Mouse (Mus musculus) hindbrain, embryonic 13.5 days (tissue): Measurements from ENCODE around the gene Sh3bgrl. TPM values are rescaled to one million over a fixed set of nuclear protein-coding genes. Genes with fewer than 3 reads are reported as not detected.

Experiments used
- ATAC-seq: fragments of 200-750 bp; cut with Nextera tagmentation; 2 replicates; pipeline ENCODE4 v1.8.0; 2017; ENCODE audit warnings: moderate TSS enrichment; ENCODE audit not compliant: low FRiP score
- H3K27ac ChIP-seq: fragments of 300-500 bp; sonication (generic); 2 replicates; pipeline ENCODE4 v1.5.1; 2015; ENCODE audit warnings: inconsistent platforms, mild to moderate bottlenecking, moderate library complexity
- H3K27me3 ChIP-seq: fragments of 300-500 bp; sonication (generic); 2 replicates; pipeline ENCODE4 v1.6.1; 2015; ENCODE audit warnings: mild to moderate bottlenecking, inconsistent platforms
- H3K36me3 ChIP-seq: fragments of 300-500 bp; sonication (generic); 2 replicates; pipeline ENCODE4 v1.6.1; 2015; ENCODE audit warnings: mild to moderate bottlenecking, inconsistent platforms
- H3K4me1 ChIP-seq: fragments of 300-500 bp; sonication (generic); replicated peaks from 2 replicates; pipeline ENCODE4 v1.6.1; 2015; ENCODE audit warnings: inconsistent platforms
- H3K4me2 ChIP-seq: fragments of 300-500 bp; sonication (generic); 2 replicates; pipeline ENCODE4 v1.6.1; 2015; ENCODE audit warnings: inconsistent platforms, mild to moderate bottlenecking, moderate library complexity
- H3K4me3 ChIP-seq: fragments of 300-500 bp; sonication (generic); 2 replicates; pipeline ENCODE4 v1.5.1; 2015; ENCODE audit warnings: mild to moderate bottlenecking, inconsistent platforms
- H3K9ac ChIP-seq: fragments of 300-500 bp; sonication (generic); 2 replicates; pipeline ENCODE4 v1.6.1; 2015; ENCODE audit warnings: mild to moderate bottlenecking, inconsistent platforms
- H3K9me3 ChIP-seq: fragments of 300-500 bp; sonication (generic); 2 replicates; pipeline ENCODE4 v1.6.1; 2016; ENCODE audit warnings: inconsistent platforms
- WGBS: fragments of 180-500 bp; shearing (Covaris S2); methylation state at CpG from one replicate; pipeline ENCODE4 v1.1.7; 2015; 5-methylcytosine and 5-hydroxymethylcytosine counted together
- polyA plus RNA-seq: library from polyadenylated mRNA; unstranded; fragments of >200 nt; fragmentation: Nextera tagmentation; extraction: Ambion mirVana; gene quantifications from 2 replicates; pipeline ENCODE4 v1.2.1, GENCODE M21; 2015

Gene Sh3bgrl
- polyA plus RNA-seq, 1 experiment from 2014 or later = 224 TPM

GRCm38 (mm10) chrX:109113401-109114280 is 18.5 kb downstream of the Sh3bgrl start:
- Histone ChIP-seq H3K36me3 (no peaks in the 10 kb centered on the region), H3K4me2 (no peak overlapping the region), H3K9ac (no peak overlapping the region), H3K4me1 (peaks cover 3% of the 10 kb centered on the region; the same call in 1 of the 2 replicates), H3K27ac (peak overlapping the region; percentile 40), H3K4me3 (no peak overlapping the region), H3K27me3 (no peaks in the 10 kb centered on the region), H3K9me3 (no peaks in the 10 kb centered on the region)
- peak; percentile 61 for ATAC-seq
- 28% methylated on average over 7 of the region's 7 CpGs for WGBS

- ATAC-seq = no peak
- Histone ChIP-seq H3K36me3 (no peaks in the 10 kb centered on the region), H3K27me3 (no peaks in the 10 kb centered on the region), H3K4me2 (no peak overlapping the region), H3K4me1 (peaks cover 6% of the 10 kb centered on the region; the same call in 1 of the 2 replicates), H3K4me3 (no peak overlapping the region), H3K9me3 (no peaks in the 10 kb centered on the region), H3K27ac (no peak overlapping the region), H3K9ac (no peak overlapping the region)
- 86% methylated on average over 14 of the region's 14 CpGs for WGBS
These were observed 25.0 kb downstream of the Sh3bgrl start for GRCm38 (mm10) chrX:109119829-109120826.

- Histone ChIP-seq H3K36me3 (no peaks in the 10 kb centered on the region), H3K4me3 (no peak overlapping the region), H3K27ac (no peak overlapping the region), H3K27me3 (no peaks in the 10 kb centered on the region), H3K9me3 (no peaks in the 10 kb centered on the region), H3K9ac (no peak overlapping the region), H3K4me2 (no peak overlapping the region), H3K4me1 (peaks cover 6% of the 10 kb centered on the region; the same call in 1 of the 2 replicates)
- ATAC-seq = no peak
- WGBS = 36% methylated on average over 9 of the region's 9 CpGs
These were observed 26.0 kb downstream of the Sh3bgrl start for GRCm38 (mm10) chrX:109121161-109121560.

- peaks cover 6% of the 10 kb centered on the region; the same call in 1 of the 2 replicates for H3K4me1 ChIP-seq
- 70% methylated on average over 1 of the region's 1 CpGs for WGBS
These were observed 27.5 kb downstream of the Sh3bgrl start for GRCm38 (mm10) chrX:109122670-109123069.

DNA sequence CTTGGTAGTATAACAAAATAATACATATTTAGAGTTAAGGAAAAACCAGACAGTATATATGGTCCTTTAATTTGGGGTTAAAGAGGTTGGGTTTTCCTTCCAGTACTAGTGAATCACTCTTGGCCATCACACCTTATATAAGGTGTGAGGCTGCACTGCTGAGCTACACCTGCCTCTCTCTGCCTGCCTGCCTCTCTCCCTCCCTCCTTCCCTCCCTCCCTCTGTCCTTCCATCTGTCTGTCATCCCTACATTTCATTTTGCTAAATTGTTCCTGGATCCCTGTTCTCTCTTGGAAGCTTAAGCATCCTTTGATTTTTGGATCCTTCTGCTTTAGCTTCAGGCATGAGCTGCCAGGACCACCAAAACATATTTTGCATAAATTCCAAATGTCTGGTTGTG is 28.6 kb downstream of the Sh3bgrl start:
- Histone ChIP-seq H3K4me1 (peaks cover 6% of the 10 kb centered on the region; the same call in 1 of the 2 replicates), H3K27me3 (no peaks in the 10 kb centered on the region), H3K4me2 (no peak overlapping the region), H3K4me3 (no peak overlapping the region), H3K9ac (no peak overlapping the region), H3K9me3 (no peaks in the 10 kb centered on the region), H3K27ac (no peak overlapping the region), H3K36me3 (no peaks in the 10 kb centered on the region)
- no peak for ATAC-seq

More at GRCm38 (mm10) chrX:109122670-109123069, 27.5 kb downstream of the Sh3bgrl start:
- no peaks in the 10 kb centered on the region for H3K9me3 ChIP-seq
- H3K4me2 ChIP-seq = no peak overlapping the region
- no peak overlapping the region for H3K27ac ChIP-seq
- no peak overlapping the region for H3K9ac ChIP-seq
- H3K27me3 ChIP-seq = no peaks in the 10 kb centered on the region
- H3K4me3 ChIP-seq = no peak overlapping the region
- ATAC-seq = no peak
- no peaks in the 10 kb centered on the region for H3K36me3 ChIP-seq

DNA sequence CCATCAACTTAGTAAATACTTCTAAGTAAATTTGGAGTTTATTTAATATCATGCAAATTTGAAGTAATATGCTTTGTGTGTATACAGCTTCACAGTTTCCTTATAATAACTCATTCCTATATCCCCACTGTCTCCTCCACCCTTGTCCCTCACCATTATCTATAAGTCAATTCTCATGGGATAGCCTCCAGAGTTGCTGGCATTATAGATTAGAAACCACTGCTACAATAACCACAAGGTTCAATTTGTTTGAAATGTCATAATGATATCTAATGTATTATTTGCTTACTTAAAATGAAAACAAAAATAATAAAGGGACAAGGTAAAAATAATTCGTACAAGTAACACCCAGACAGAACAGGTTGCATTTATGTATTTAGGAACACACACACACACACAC is 31.7 kb downstream of the Sh3bgrl start:
- Histone ChIP-seq H3K27ac (no peak overlapping the region), H3K9ac (no peak overlapping the region), H3K4me2 (no peak overlapping the region), H3K4me3 (no peak overlapping the region), H3K4me1 (0 out of 2 replicates have a peak, but pooled peaks cover 2% of the 10 kb centered on the region), H3K27me3 (no peaks in the 10 kb centered on the region), H3K9me3 (no peaks in the 10 kb centered on the region), H3K36me3 (no peaks in the 10 kb centered on the region)
- no peak for ATAC-seq
- WGBS = 87% methylated on average over 1 of the region's 1 CpGs

DNA sequence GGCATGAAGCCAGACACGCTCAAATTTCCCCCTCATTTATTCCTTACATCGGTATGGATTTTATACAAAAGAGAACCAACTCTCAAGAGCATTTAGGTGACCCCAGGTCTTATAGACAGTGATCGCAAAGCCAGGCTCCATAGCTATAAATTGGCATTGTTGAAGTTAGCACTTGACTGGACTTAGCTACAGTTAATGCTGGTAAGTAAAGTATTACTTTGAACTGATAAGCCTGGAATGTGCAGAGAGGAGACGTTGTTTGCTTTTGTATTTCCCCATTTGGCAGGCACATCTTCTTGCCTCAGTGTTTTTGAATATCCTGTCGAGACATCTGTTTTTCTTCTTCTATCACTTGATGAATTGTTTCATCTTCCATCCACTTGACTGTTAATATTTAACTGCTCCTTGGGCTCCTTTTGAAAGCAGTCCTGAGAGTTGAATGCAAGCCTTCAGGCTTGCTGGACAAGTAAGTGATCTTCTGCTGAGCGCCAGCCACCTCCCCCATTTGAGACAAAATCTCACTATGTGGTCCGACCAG is 32.5 kb downstream of the Sh3bgrl start:
- H3K4me1 ChIP-seq = no peaks in the 10 kb centered on the region
- no peak overlapping the region for H3K27ac ChIP-seq
- no peak overlapping the region for H3K4me2 ChIP-seq
- no peak overlapping the region for H3K4me3 ChIP-seq
- no peak for ATAC-seq
- no peaks in the 10 kb centered on the region for H3K27me3 ChIP-seq
- no peaks in the 10 kb centered on the region for H3K9me3 ChIP-seq
- WGBS = 50% methylated on average over 7 of the region's 7 CpGs
- no peak overlapping the region for H3K9ac ChIP-seq
- H3K36me3 ChIP-seq = no peaks in the 10 kb centered on the region

- H3K9ac ChIP-seq = no peak overlapping the region
- H3K27me3 ChIP-seq = no peaks in the 10 kb centered on the region
- H3K36me3 ChIP-seq = no peaks in the 10 kb centered on the region
- no peaks in the 10 kb centered on the region for H3K4me1 ChIP-seq
- WGBS = 96% methylated on average over 1 of the region's 1 CpGs
- H3K27ac ChIP-seq = no peak overlapping the region
- no peaks in the 10 kb centered on the region for H3K9me3 ChIP-seq
- no peak overlapping the region for H3K4me3 ChIP-seq
- no peak overlapping the region for H3K4me2 ChIP-seq
- ATAC-seq = no peak
These were observed 34.9 kb downstream of the Sh3bgrl start for GRCm38 (mm10) chrX:109130066-109130465.

- Histone ChIP-seq H3K36me3 (no peaks in the 10 kb centered on the region), H3K27ac (no peak overlapping the region), H3K4me2 (no peak overlapping the region), H3K27me3 (no peaks in the 10 kb centered on the region), H3K4me1 (no peaks in the 10 kb centered on the region), H3K9me3 (no peaks in the 10 kb centered on the region), H3K4me3 (no peak overlapping the region), H3K9ac (no peak overlapping the region)
- no peak for ATAC-seq
- whole genome bisulfite sequencing = 84% methylated on average over 2 of the region's 2 CpGs
These were observed 36.7 kb downstream of the Sh3bgrl start for GRCm38 (mm10) chrX:109131834-109132233.

GRCm38 (mm10) chrX:109132463-109132862 is 37.3 kb downstream of the Sh3bgrl start:
- H3K4me1 ChIP-seq = no peaks in the 10 kb centered on the region
- H3K27ac ChIP-seq = no peak overlapping the region
- no peak overlapping the region for H3K9ac ChIP-seq
- no peak for ATAC-seq
- no peaks in the 10 kb centered on the region for H3K27me3 ChIP-seq
- WGBS = 88% methylated on average over 1 of the region's 1 CpGs
- H3K4me3 ChIP-seq = no peak overlapping the region
- no peaks in the 10 kb centered on the region for H3K36me3 ChIP-seq
- no peak overlapping the region for H3K4me2 ChIP-seq
- H3K9me3 ChIP-seq = no peaks in the 10 kb centered on the region

DNA sequence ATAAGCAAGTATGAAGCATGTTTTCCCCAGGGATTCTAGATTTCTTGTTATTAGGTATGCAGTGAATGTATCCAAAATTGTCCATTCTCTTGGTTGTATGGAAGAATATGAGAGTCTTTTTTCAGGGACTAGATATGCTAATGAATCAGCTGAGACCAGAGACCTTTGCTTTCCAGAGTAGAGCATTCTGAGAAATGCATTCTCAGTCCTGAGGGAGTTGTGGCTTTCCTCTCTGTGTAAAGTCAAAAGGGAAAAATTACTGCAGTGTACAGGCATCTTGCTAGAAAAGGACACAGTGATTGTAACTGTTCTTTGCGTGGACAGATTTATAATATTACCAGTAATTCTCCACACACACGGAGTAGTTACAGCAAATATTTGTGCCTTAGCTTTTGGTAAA is 38.3 kb downstream of the Sh3bgrl start:
- Histone ChIP-seq H3K9me3 (no peaks in the 10 kb centered on the region), H3K27me3 (no peaks in the 10 kb centered on the region), H3K36me3 (no peaks in the 10 kb centered on the region), H3K4me3 (no peak overlapping the region), H3K27ac (no peak overlapping the region), H3K4me2 (no peak overlapping the region), H3K9ac (no peak overlapping the region), H3K4me1 (no peaks in the 10 kb centered on the region)
- WGBS = 82% methylated on average over 2 of the region's 2 CpGs
- no peak for ATAC-seq

- H3K27me3 ChIP-seq = no peaks in the 10 kb centered on the region
- no peak overlapping the region for H3K9ac ChIP-seq
- H3K4me2 ChIP-seq = no peak overlapping the region
- H3K27ac ChIP-seq = no peak overlapping the region
- H3K36me3 ChIP-seq = no peaks in the 10 kb centered on the region
- no peaks in the 10 kb centered on the region for H3K9me3 ChIP-seq
- H3K4me1 ChIP-seq = no peaks in the 10 kb centered on the region
- no peak overlapping the region for H3K4me3 ChIP-seq
- ATAC-seq = no peak
These were observed 41.1 kb downstream of the Sh3bgrl start for GRCm38 (mm10) chrX:109136306-109136705.
